Mouse (Mus musculus) MEL (cell line): Measurements from ENCODE around the gene Papss2. TPM values are rescaled to one million over a fixed set of nuclear protein-coding genes. Genes with fewer than 3 reads are reported as not detected.

Experiments used
- DNase-seq: peaks from one replicate; pipeline ENCODE4 v3.0.0; 2011; ENCODE audit warnings: low read depth, low spot score
- H3K27ac ChIP-seq: 2 replicates; pipeline ENCODE4 v1.5.1; 2012; ENCODE audit warnings: low read depth, mild to moderate bottlenecking, control low read depth, low read length, moderate library complexity; ENCODE audit not compliant: control insufficient read depth
- H3K27me3 ChIP-seq, 2 experiments: fragments of 150-350 bp in 1 of 2; sonication (generic) in 1 of 2; 2 replicates each; pipeline ENCODE4 v1.6.1; 2012; ENCODE audit warnings: low read length in 2 of 2, mild to moderate bottlenecking in 2 of 2, improper control_type of control experiment in 1 of 2, moderate library complexity in 1 of 2; ENCODE audit not compliant: insufficient read depth in 2 of 2, control insufficient read depth in 1 of 2
- H3K36me3 ChIP-seq, 2 experiments: 2 replicates each; pipeline ENCODE4 v1.6.1; 2012 to 2014; ENCODE audit warnings: low read length in 2 of 2, improper control_type of control experiment in 1 of 2, inconsistent platforms in 1 of 2, mild to moderate bottlenecking in 1 of 2; ENCODE audit not compliant: insufficient read depth in 2 of 2, control insufficient read depth in 1 of 2
- H3K4me1 ChIP-seq, 2 experiments: fragments of 150-350 bp in 1 of 2; sonication (generic) in 1 of 2; 2 replicates each; pipeline ENCODE4 v1.6.1; 2012; ENCODE audit warnings: low read length in 2 of 2, improper control_type of control experiment in 1 of 2, mild to moderate bottlenecking in 1 of 2; ENCODE audit not compliant: insufficient read depth in 2 of 2, control insufficient read depth in 1 of 2
- H3K4me3 ChIP-seq, 2 experiments: fragments of 150-350 bp in 1 of 2; sonication (generic) in 1 of 2; 2 replicates each; pipeline ENCODE4 v1.5.1; 2012; ENCODE audit warnings: low read depth in 2 of 2, low read length in 2 of 2, mild to moderate bottlenecking in 2 of 2, moderate library complexity in 2 of 2, control low read depth in 1 of 2, improper control_type of control experiment in 1 of 2; ENCODE audit not compliant: control insufficient read depth in 1 of 2, insufficient read depth in 1 of 2
- H3K79me2 ChIP-seq: 2 replicates; pipeline ENCODE4 v1.6.1; 2012; ENCODE audit warnings: mild to moderate bottlenecking, low read length, moderate library complexity; ENCODE audit not compliant: control insufficient read depth, poor library complexity, insufficient read depth
- H3K9ac ChIP-seq: 2 replicates; pipeline ENCODE4 v1.6.1; 2012; ENCODE audit warnings: low read depth, mild to moderate bottlenecking, control low read depth, low read length, moderate library complexity; ENCODE audit not compliant: control insufficient read depth, poor library complexity, severe bottlenecking
- H3K9me3 ChIP-seq: fragments of 150-350 bp; sonication (generic); replicated peaks from 2 replicates; pipeline ENCODE4 v1.6.1; 2012; ENCODE audit warnings: mild to moderate bottlenecking, low read length, improper control_type of control experiment, moderate library complexity; ENCODE audit not compliant: insufficient read depth
- BHLHE40 ChIP-seq: IDR thresholded peaks from 2 replicates; pipeline ENCODE4 v1.6.1; 2012; ENCODE audit warnings: low read depth, mild to moderate bottlenecking, inconsistent platforms, low read length, improper control_type of control experiment, borderline replicate concordance
- GATA1 ChIP-seq: IDR thresholded peaks from 2 replicates; pipeline ENCODE4 v1.6.1; 2011; ENCODE audit warnings: low read depth, low read length, improper control_type of control experiment
- HCFC1 ChIP-seq: IDR thresholded peaks from 2 replicates; pipeline ENCODE4 v1.6.1; 2012; ENCODE audit warnings: low read depth, mild to moderate bottlenecking, inconsistent platforms, low read length, improper control_type of control experiment, moderate library complexity
- MAFK ChIP-seq: IDR thresholded peaks from 2 replicates; pipeline ENCODE4 v1.6.1; 2011; ENCODE audit warnings: low read depth, mild to moderate bottlenecking, low read length, improper control_type of control experiment, borderline replicate concordance
- MAX ChIP-seq: IDR thresholded peaks from 2 replicates; pipeline ENCODE4 v1.6.1; 2011; ENCODE audit warnings: low read length, improper control_type of control experiment
- POLR2A ChIP-seq, 2 experiments: IDR thresholded peaks; 2 replicates each; pipeline ENCODE4 v1.6.1; 2011 to 2012; ENCODE audit warnings: low read length in 2 of 2, mild to moderate bottlenecking in 2 of 2, control low read depth in 1 of 2, improper control_type of control experiment in 1 of 2, low read depth in 1 of 2, moderate library complexity in 1 of 2; ENCODE audit not compliant: control insufficient read depth in 1 of 2, insufficient read depth in 1 of 2, poor library complexity in 1 of 2
- POLR2AphosphoS5 ChIP-seq: IDR thresholded peaks from 2 replicates; pipeline ENCODE4 v1.6.1; 2012; ENCODE audit warnings: low read depth, borderline replicate concordance, mild to moderate bottlenecking, inconsistent platforms, low read length, moderate library complexity, mixed read lengths
- TCF12 ChIP-seq: IDR thresholded peaks from 2 replicates; pipeline ENCODE4 v1.6.1; 2014; ENCODE audit warnings: low read depth, mild to moderate bottlenecking, inconsistent platforms, low read length, improper control_type of control experiment, moderate library complexity
- UBTF ChIP-seq: IDR thresholded peaks from 2 replicates; pipeline ENCODE4 v1.6.1; 2012; ENCODE audit warnings: low read depth, mild to moderate bottlenecking, inconsistent platforms, low read length, improper control_type of control experiment, moderate library complexity, borderline replicate concordance; ENCODE audit not compliant: insufficient read depth
- ZKSCAN1 ChIP-seq: IDR thresholded peaks from 2 replicates; pipeline ENCODE4 v1.6.1; 2012; ENCODE audit warnings: low read depth, mild to moderate bottlenecking, inconsistent platforms, low read length, improper control_type of control experiment, moderate library complexity
- polyA plus RNA-seq, 2 experiments: library from polyadenylated mRNA; stranded (reverse) in 1 of 2; unstranded in 1 of 2; fragments of >175 nt in 1 of 2; fragments of >200 nt in 1 of 2; gene quantifications; 2 replicates each; pipeline versions ENCODE4 v1.2.1 to v1.2.4; 2012; ENCODE audit warnings: low replicate concordance in 2 of 2, low read depth in 1 of 2; ENCODE audit not compliant: insufficient read length in 2 of 2, insufficient read depth in 1 of 2, missing spikeins in 1 of 2
- total RNA-seq: library from RNA; depleted of rRNA; stranded (reverse); fragments of 300-350 nt; gene quantifications from 2 replicates; pipeline ENCODE4 v1.2.3, GENCODE M21; 2012; rRNA removed

Papss2 gene
- total RNA-seq: 1.5 and 1.7 TPM in 2 replicates
- polyA plus RNA-seq: 1 to 10 TPM in 1 of 2 experiments, not detected in 1; 2.6 TPM

DNA sequence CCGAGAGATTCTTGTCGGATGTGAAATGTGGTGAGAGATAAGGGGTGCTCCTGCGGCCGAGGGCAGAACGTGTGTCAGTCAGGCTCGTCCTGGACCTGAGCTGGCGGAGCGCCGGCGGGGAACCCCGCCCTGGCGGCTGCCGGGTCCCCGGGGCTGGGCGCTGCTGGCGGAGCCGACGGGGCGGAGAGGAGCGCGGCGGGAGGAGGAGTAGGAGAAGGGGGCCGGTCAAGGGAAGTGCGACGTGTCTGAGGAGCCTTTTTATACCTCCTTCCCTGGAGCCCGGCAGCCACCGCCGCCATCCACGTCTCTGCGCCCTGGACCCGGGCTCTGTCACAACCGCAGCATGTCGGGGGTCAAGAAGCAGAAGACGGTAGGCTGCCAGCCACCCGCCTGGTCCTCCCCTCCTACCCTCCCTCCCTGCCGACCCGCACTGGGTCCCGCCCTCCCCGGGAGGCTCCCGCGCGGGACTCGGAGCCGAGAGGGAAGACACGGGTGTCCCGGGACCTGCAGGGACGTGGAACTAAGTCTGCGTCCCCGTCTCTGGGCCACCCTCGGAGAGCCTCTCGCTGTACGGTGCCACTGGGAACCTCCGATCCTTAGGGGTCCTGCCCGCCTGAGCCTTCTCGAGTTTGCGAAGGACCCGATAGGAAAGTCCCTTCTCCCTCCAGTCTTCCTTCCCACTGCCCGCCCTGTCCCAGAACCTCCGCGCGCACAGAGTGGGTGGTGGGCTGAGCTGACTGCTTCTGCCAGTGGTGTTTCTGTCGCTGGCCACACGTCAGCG is at the start of gene Papss2:
Gene Papss2, plus strand, starts transcription at position 285 of the 781 bp plus-strand sequence.
- no peaks in the 10 kb centered on the region for H3K9me3 ChIP-seq
- TF ChIP-seq UBTF (peak; percentile 92), POLR2A (IDR thresholded peaks at IDR 0.05; ENCODE audit: control insufficient read depth in 1 of 2, insufficient read depth in 1 of 2, low read depth in 1 of 2, low read length in 2 of 2, poor library complexity in 1 of 2) (0 out of 4 replicates have a peak, but pooled peaks of 1 of the 2 experiments have one; percentile 27), POLR2AphosphoS5 (no peak), TCF12 (0 out of 2 replicates have a peak, but pooled peaks have one; percentile 12)
- peak within 1 kb of the TSS; percentile 78 for H3K9ac ChIP-seq
- H3K79me2 ChIP-seq: no peaks in the 10 kb centered on the region; the same call in 1 of the 2 replicates
- no peaks in the 10 kb centered on the region for H3K27me3 ChIP-seq
- H3K4me1 ChIP-seq: peaks cover 0 to 3% of the 10 kb centered on the region in 2 experiments; a peak in 1 of 4 replicates
- no peak within 1 kb of the TSS for H3K27ac ChIP-seq
- peaks cover 0 to 5% of the 10 kb centered on the region in 2 experiments; a peak in 2 of 4 replicates for H3K36me3 ChIP-seq
- peak within 1 kb of the TSS; percentile 73 to 76 for H3K4me3 ChIP-seq
- peak; percentile 60 for DNase-seq

DNA sequence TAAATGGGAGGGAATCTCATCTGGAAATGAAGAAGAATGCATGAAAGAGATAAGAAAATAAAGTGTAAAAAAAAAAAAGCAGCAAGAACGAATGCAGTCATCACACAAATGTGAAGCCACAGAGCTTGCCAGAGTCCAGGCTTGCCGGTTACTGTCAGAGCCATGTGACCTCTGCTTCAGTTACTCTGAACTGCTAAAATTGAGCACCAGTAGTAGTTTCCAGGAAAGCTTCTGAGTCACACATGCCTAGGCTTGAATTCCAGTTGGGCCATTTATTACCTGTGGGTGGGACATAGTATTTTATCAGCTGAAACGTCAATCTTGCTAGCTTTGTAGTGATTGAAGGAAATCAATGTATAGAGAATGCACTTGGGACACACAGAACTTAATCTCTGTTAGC is 48.2 kb upstream of the Papss2 start:
- no peak overlapping the region for H3K9ac ChIP-seq

DNA sequence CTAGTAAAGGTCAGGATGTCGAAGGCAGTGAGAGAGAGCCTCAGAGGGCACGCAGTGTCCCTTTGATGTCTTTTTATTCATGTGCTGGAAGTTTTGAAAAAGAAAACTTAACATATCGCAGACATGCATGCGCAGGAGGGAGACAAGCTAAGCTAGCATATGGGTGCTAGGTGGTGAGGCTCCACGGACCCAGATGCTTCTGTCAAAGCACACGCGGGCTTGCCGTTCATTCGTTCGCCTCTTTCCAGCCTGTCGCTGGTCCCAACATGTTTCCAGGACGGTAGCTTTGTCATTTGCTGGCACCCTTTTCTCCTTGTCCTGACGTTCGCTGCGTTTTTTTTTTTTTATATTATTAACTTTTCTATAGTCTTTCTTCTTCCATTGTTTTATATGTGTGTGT is 47.4 kb upstream of the Papss2 start:
- Histone ChIP-seq H3K27me3 (peaks cover 0 to 1% of the 10 kb centered on the region in 2 experiments; a peak in 2 of 4 replicates), H3K27ac (no peak overlapping the region), H3K4me3 (no peak overlapping the region), H3K9ac (no peak overlapping the region), H3K4me1 (no peaks in the 10 kb centered on the region), H3K36me3 (no peaks in the 10 kb centered on the region), H3K9me3 (no peaks in the 10 kb centered on the region), H3K79me2 (no peaks in the 10 kb centered on the region)
- TF ChIP-seq ZKSCAN1: no peak
- no peak for TF ChIP-seq GATA1
- TF ChIP-seq BHLHE40: no peak
- TF ChIP-seq MAX: no peak
- no peak for TF ChIP-seq MAFK
- no peak for DNase-seq

More for the DNA sequence above, 48.2 kb upstream of the Papss2 start:
- Histone ChIP-seq H3K79me2 (no peaks in the 10 kb centered on the region), H3K9me3 (no peaks in the 10 kb centered on the region), H3K36me3 (no peaks in the 10 kb centered on the region), H3K4me1 (no peaks in the 10 kb centered on the region), H3K4me3 (no peak overlapping the region), H3K27ac (no peak overlapping the region), H3K27me3 (peaks cover 0 to 1% of the 10 kb centered on the region in 2 experiments; a peak in 2 of 4 replicates)
- no peak for DNase-seq
- no peak for TF ChIP-seq HCFC1
